Mouse (Mus musculus) hindbrain, embryonic 15.5 days (tissue): ENCODE data around the gene Ppp1r7. TPM values are rescaled to one million over a fixed set of nuclear protein-coding genes. Genes with fewer than 3 reads are reported as not detected.

ENCODE experiments used
- ATAC-seq: fragments of 200-750 bp; cut with Nextera tagmentation; 2 replicates; pipeline ENCODE4 v1.8.0; 2017; ENCODE audit warnings: low read depth, moderate number of reproducible peaks, moderate TSS enrichment; ENCODE audit not compliant: low FRiP score
- H3K27ac ChIP-seq: fragments of 300-500 bp; sonication (generic); replicated peaks from 2 replicates; pipeline ENCODE4 v1.5.1; 2015; ENCODE audit warnings: mild to moderate bottlenecking, inconsistent platforms
- H3K27me3 ChIP-seq: fragments of 300-500 bp; sonication (generic); 2 replicates; pipeline ENCODE4 v1.6.1; 2015; ENCODE audit warnings: control low read depth, inconsistent platforms
- H3K36me3 ChIP-seq: fragments of 300-500 bp; sonication (generic); 2 replicates; pipeline ENCODE4 v1.6.1; 2015; ENCODE audit warnings: control low read depth, inconsistent platforms
- H3K4me1 ChIP-seq: fragments of 300-500 bp; sonication (generic); replicated peaks from 2 replicates; pipeline ENCODE4 v1.6.1; 2015; ENCODE audit warnings: control low read depth, inconsistent platforms
- H3K4me2 ChIP-seq: fragments of 300-500 bp; sonication (generic); 2 replicates; pipeline ENCODE4 v1.6.1; 2015; ENCODE audit warnings: moderate library complexity, mild to moderate bottlenecking, inconsistent platforms
- H3K4me3 ChIP-seq: fragments of 300-500 bp; sonication (generic); 2 replicates; pipeline ENCODE4 v1.5.1; 2015; ENCODE audit warnings: mild to moderate bottlenecking, inconsistent platforms
- H3K9ac ChIP-seq: fragments of 300-500 bp; sonication (generic); 2 replicates; pipeline ENCODE4 v1.6.1; 2015; ENCODE audit warnings: inconsistent platforms
- H3K9me3 ChIP-seq: fragments of 300-500 bp; sonication (generic); 2 replicates; pipeline ENCODE4 v1.6.1; 2016; ENCODE audit warnings: control low read depth, inconsistent platforms
- WGBS: fragments of 180-500 bp; shearing (Covaris S2); methylation state at CpG from one replicate; pipeline ENCODE4 v1.1.7; 2015; 5-methylcytosine and 5-hydroxymethylcytosine counted together
- microRNA-seq: library from miRNA; unstranded; fragments of <30 nt; microRNA quantifications from one replicate; pipeline ENCODE4, GENCODE M21; 2016
- polyA plus RNA-seq: library from polyadenylated mRNA; unstranded; fragments of >200 nt; fragmentation: Nextera tagmentation; extraction: Ambion mirVana; gene quantifications from 2 replicates; pipeline ENCODE4 v1.2.1, GENCODE M21; 2015

Ppp1r7 gene
- polyA plus RNA-seq, 1 experiment from 2014 or later: 50.6 TPM

DNA sequence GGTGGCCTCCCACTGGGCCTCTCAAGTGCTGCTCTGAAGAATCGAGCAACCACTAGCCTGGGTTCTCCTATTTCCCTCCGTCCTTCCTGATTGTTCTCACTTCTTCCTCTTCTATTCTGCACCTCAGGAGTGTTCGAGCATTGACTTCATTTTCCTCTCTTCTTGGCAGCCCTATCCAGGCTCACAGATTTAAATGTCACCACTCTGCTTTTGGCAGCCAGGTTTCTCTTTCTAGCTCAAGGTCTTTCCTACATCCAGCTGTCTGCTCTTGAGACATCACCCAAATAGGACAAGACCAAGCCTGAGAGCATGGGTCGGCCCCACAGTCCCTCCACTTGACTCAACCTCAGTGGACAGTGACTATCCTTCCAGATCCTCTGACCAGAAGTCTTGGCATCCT is 20.0 kb downstream of the Ppp1r7 start:
- Histone ChIP-seq H3K9me3 (no peaks in the 10 kb centered on the region), H3K4me1 (no peaks in the 10 kb centered on the region), H3K9ac (no peak overlapping the region), H3K27me3 (no peaks in the 10 kb centered on the region), H3K4me2 (no peak overlapping the region), H3K27ac (no peak overlapping the region), H3K4me3 (no peak overlapping the region), H3K36me3 (peaks cover 77% of the 10 kb centered on the region)
- 94% methylated on average over 4 of the region's 4 CpGs for WGBS
- ATAC-seq: no peak

DNA sequence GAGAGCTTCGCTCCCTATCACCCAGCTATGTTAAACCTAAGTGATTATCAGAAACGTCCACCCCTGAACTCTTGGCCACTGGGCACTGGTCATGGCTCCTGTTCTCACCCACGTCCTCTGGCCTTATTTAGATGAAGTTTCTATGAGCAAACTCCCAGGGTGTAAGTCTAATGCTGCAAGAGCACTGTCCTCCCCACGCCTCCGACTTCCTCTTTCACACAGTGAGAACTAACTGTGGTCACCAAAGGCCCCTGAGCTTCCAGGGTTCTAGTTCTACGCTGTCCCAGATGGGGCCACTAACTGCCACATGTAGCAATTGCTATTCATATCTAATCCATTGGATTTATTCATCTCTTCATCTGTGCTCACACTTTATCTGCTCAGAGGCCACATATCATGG is 23.0 kb downstream of the Ppp1r7 start:
- no peaks in the 10 kb centered on the region for H3K4me1 ChIP-seq
- H3K4me2 ChIP-seq: no peak overlapping the region
- H3K27ac ChIP-seq: no peak overlapping the region
- H3K27me3 ChIP-seq: no peaks in the 10 kb centered on the region
- no peaks in the 10 kb centered on the region for H3K9me3 ChIP-seq
- no peak for ATAC-seq
- WGBS: 95% methylated on average over 6 of the region's 6 CpGs
- H3K36me3 ChIP-seq: peaks cover 53% of the 10 kb centered on the region
- no peak overlapping the region for H3K4me3 ChIP-seq
- H3K9ac ChIP-seq: no peak overlapping the region

DNA sequence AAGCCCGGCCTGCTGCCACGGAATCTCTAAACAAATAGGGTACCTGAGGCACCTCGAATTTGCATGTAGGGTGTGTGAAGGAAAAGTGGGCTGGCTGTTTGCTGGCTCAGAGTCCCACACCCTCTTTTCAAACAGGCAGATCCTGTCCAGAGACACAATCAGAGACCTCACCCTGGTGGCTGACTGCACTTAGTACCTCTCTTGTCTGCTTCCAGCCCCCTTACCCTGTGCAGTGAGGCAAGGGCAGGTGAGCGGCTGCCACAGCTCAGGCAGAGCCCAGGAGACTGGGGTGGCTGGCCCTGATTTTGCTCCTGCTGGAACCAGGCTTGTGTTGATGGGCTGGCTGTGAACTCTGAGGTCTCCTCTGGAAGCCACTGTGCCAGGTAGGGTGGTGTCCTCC is 31.0 kb downstream of the Ppp1r7 start, which contains the start of gene Ano7:
Gene Ano7, plus strand, starts transcription at position 266 of the 400 bp plus-strand sequence.
- Histone ChIP-seq H3K27ac (no peak within 1 kb of the TSS), H3K36me3 (no peaks in the 10 kb centered on the region), H3K27me3 (no peaks in the 10 kb centered on the region), H3K9ac (no peak within 1 kb of the TSS), H3K4me2 (no peak within 1 kb of the TSS), H3K4me1 (no peaks in the 10 kb centered on the region), H3K9me3 (no peaks in the 10 kb centered on the region), H3K4me3 (no peak within 1 kb of the TSS)
- no peak for ATAC-seq
- 83% methylated on average over 4 of the region's 4 CpGs for WGBS

DNA sequence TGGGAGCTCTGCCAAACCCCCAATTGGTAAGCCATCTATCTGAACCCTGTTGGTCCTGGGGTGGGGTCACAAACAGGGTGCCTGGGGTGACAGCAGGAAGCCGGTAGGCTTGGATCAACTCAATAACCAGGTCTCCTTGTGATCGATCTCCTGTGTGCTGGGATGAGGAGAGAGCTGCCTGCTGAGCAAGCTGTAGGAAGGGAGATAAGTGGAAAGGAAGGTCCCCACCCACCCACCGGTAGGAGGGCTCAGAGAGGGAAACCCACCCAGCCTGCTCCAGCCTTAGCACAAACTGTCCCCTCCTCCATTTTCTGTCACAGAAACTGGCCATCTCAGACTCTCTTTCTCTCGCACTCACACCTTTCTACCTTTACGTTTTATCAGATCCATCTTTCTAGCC is 34.7 kb downstream of the Ppp1r7 start:
- ATAC-seq: no peak
- WGBS: 78% methylated on average over 5 of the region's 5 CpGs
- Histone ChIP-seq H3K27me3 (no peaks in the 10 kb centered on the region), H3K4me2 (no peak overlapping the region), H3K27ac (no peak overlapping the region), H3K9me3 (no peaks in the 10 kb centered on the region), H3K9ac (no peak overlapping the region), H3K36me3 (no peaks in the 10 kb centered on the region), H3K4me1 (no peaks in the 10 kb centered on the region), H3K4me3 (no peak overlapping the region)

DNA sequence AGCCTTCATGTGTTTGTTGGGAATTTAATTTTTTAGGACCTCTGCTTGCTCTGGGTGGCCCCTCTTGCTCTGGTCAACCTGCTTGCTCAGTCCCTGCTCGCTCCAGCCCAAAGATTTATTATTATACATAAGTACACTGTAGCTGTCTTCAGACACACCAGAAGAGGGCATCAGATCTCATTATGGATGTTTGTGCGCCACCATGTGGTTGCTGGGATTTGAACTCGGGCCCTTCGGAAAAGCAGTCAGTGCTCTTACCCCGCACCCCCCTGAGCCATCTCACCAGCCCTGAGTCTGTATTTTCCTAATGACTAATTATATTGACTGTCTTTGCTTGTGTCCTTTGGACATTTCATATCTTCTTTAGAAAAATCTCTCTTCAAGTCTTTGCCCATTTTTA is 36.5 kb downstream of the Ppp1r7 start:
- Histone ChIP-seq H3K4me1 (no peaks in the 10 kb centered on the region), H3K4me2 (no peak overlapping the region), H3K9me3 (no peaks in the 10 kb centered on the region), H3K9ac (no peak overlapping the region), H3K4me3 (no peak overlapping the region), H3K27ac (no peak overlapping the region), H3K27me3 (no peaks in the 10 kb centered on the region), H3K36me3 (no peaks in the 10 kb centered on the region)
- WGBS: 79% methylated on average over 5 of the region's 5 CpGs
- ATAC-seq: no peak

DNA sequence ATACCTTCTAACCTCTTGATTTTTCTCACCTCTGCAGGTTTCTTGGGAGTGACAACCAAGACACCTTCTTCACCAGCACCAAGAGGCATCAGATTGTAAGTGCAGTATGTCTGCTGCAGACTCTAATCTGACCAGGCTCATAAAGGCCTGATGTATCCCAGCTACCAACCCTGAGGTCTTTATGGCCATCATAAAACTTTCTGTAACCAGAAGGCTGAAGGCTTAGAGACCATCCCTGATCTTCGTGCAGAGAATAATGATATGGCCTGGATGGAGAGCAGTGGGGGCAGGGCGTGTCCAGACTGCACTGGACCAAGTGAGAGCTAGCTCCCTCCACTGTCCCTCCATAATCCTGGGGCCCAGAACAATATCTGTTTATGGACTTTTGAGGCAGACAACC is 44.5 kb downstream of the Ppp1r7 start:
- Histone ChIP-seq H3K4me1 (no peaks in the 10 kb centered on the region), H3K27ac (no peak overlapping the region), H3K9me3 (no peaks in the 10 kb centered on the region), H3K4me3 (no peak overlapping the region), H3K4me2 (no peak overlapping the region), H3K9ac (no peak overlapping the region), H3K27me3 (no peaks in the 10 kb centered on the region), H3K36me3 (no peaks in the 10 kb centered on the region)
- ATAC-seq: no peak
- WGBS: 83% methylated on average over 2 of the region's 2 CpGs

GRCm38 (mm10) chr1:93388906-93389305 is 46.3 kb downstream of the Ppp1r7 start:
- Histone ChIP-seq H3K4me2 (no peak overlapping the region), H3K9me3 (no peaks in the 10 kb centered on the region), H3K27me3 (no peaks in the 10 kb centered on the region), H3K9ac (no peak overlapping the region), H3K27ac (no peak overlapping the region), H3K4me3 (no peak overlapping the region), H3K4me1 (no peaks in the 10 kb centered on the region), H3K36me3 (no peaks in the 10 kb centered on the region)
- 71% methylated on average over 2 of the region's 2 CpGs for WGBS
- no peak for ATAC-seq

- WGBS: 22% methylated on average over 38 of the region's 38 CpGs
- peaks cover 6% of the 10 kb centered on the region; the same call in 1 of the 2 replicates for H3K36me3 ChIP-seq
Measured at GRCm38 (mm10) chr1:93401191-93402052, 58.8 kb downstream of the Ppp1r7 start.

GRCm38 (mm10) chr1:93403403-93403802 is 60.7 kb downstream of the Ppp1r7 start:
- Histone ChIP-seq H3K36me3 (peaks cover 25% of the 10 kb centered on the region), H3K9ac (no peak overlapping the region), H3K4me2 (no peak overlapping the region), H3K27me3 (0 out of 2 replicates have a peak, but pooled peaks cover 2% of the 10 kb centered on the region), H3K4me1 (0 out of 2 replicates have a peak, but pooled peaks cover 4% of the 10 kb centered on the region), H3K9me3 (no peaks in the 10 kb centered on the region), H3K27ac (no peak overlapping the region), H3K4me3 (no peak overlapping the region)
- 84% methylated on average over 4 of the region's 4 CpGs for WGBS
- no peak for ATAC-seq

More at GRCm38 (mm10) chr1:93401191-93402052, 58.8 kb downstream of the Ppp1r7 start:
- Histone ChIP-seq H3K27me3 (0 out of 2 replicates have a peak, but pooled peaks cover 2% of the 10 kb centered on the region), H3K4me1 (0 out of 2 replicates have a peak, but pooled peaks cover 4% of the 10 kb centered on the region), H3K9me3 (no peaks in the 10 kb centered on the region), H3K9ac (no peak overlapping the region), H3K27ac (no peak overlapping the region), H3K4me3 (peak overlapping the region; percentile 21), H3K4me2 (peak overlapping the region; percentile 38)
- ATAC-seq: no peak

Small RNA genes within 50 kb of the gene (microRNA-seq; reads per million reads assigned to microRNA genes)
- gene Mir6345 (not detected), gene Mir6902 (not detected)

Other genes with a start within 250 kb of the Ppp1r7 start
- gene Kif1a, start 240.9 kb upstream of the Ppp1r7 start, polyA plus RNA-seq: 456 and 490 TPM in 2 replicates
- not detected in 2 replicates for gene Agxt, start 207.6 kb upstream of the Ppp1r7 start, polyA plus RNA-seq
- gene 2310007B03Rik, start 181.9 kb upstream of the Ppp1r7 start, polyA plus RNA-seq: 0.23 and 0.28 TPM in 2 replicates
- gene Crocc2, start 174.1 kb upstream of the Ppp1r7 start, polyA plus RNA-seq: 0.35 and 0.45 TPM in 2 replicates
- 11.2 and 18.6 TPM in 2 replicates for gene Sned1, start 107.0 kb upstream of the Ppp1r7 start, polyA plus RNA-seq
- gene Mterf4, start 36.9 kb upstream of the Ppp1r7 start, polyA plus RNA-seq: 33.6 and 35.4 TPM in 2 replicates
- 6.5 and 7.2 TPM in 2 replicates for gene Pask, start 628 bp downstream of the Ppp1r7 start, polyA plus RNA-seq
- gene Ano7, start 31.1 kb downstream of the Ppp1r7 start, polyA plus RNA-seq: 0.88 and 1.2 TPM in 2 replicates
- 66.9 and 82.4 TPM in 2 replicates for gene Hdlbp, start 136.0 kb downstream of the Ppp1r7 start, polyA plus RNA-seq
- gene Farp2, start 169.2 kb downstream of the Ppp1r7 start, polyA plus RNA-seq: 4.9 and 5.1 TPM in 2 replicates